Mouse (Mus musculus) gastrocnemius, adult 2 months (tissue): ENCODE measurements at regions not wholly inside any gene's neighbourhood (a gene's known extent, or its start where the extent isn't known, plus 50 kb on each side); places are given as distances from the start of the nearest gene placed in this dataset.

Experiments
- DNase-seq: peaks from one replicate; pipeline ENCODE4 v3.0.0; 2022
- H3K27ac ChIP-seq: fragments of 200-600 bp; 2 replicates; pipeline ENCODE4 v1.8.1; 2022; ENCODE audit warnings: mild to moderate bottlenecking
- H3K4me3 ChIP-seq: fragments of 200-600 bp; 2 replicates; pipeline ENCODE4 v1.8.1; 2022; ENCODE audit warnings: mild to moderate bottlenecking, moderate library complexity
- CTCF ChIP-seq: fragments of 200-600 bp; IDR thresholded peaks from 2 replicates; pipeline ENCODE4 v1.8.1; 2022; ENCODE audit warnings: antibody characterized with exemption, mild to moderate bottlenecking, moderate library complexity
- intact Hi-C: fragments of 180-260 bp; cut with DNase I; formaldehyde crosslinking; loops from one replicate; pipeline ENCODE4 v1.15.1; 2025

GRCm38 (mm10) chr6:100453401-100453800 is 166.1 kb upstream of the Rybp start:
- H3K27ac ChIP-seq, result no peak overlapping the region
- TF ChIP-seq CTCF, result no peak
- H3K4me3 ChIP-seq, result no peak overlapping the region
- no peak for DNase-seq
- intact Hi-C loops, result no loop called here

- intact Hi-C loops, result no loop called here
- no peak for TF ChIP-seq CTCF
- no peak for DNase-seq
- H3K27ac ChIP-seq, result no peak overlapping the region
- H3K4me3 ChIP-seq, result no peak overlapping the region
These were observed 165.1 kb upstream of the Rybp start for GRCm38 (mm10) chr6:100452097-100453002.

GRCm38 (mm10) chr6:100450108-100450507 is 162.8 kb upstream of the Rybp start:
- no peak for DNase-seq
- Histone ChIP-seq H3K27ac (no peak overlapping the region), H3K4me3 (no peak overlapping the region)
- no peak for TF ChIP-seq CTCF
- intact Hi-C loops, result no loop called here

- no peak for TF ChIP-seq CTCF
- no peak overlapping the region for H3K4me3 ChIP-seq
- no peak for DNase-seq
- intact Hi-C loops, result no loop called here
- H3K27ac ChIP-seq, result no peak overlapping the region
These were observed 161.8 kb upstream of the Rybp start for GRCm38 (mm10) chr6:100449087-100449486.

- no peak for DNase-seq
- intact Hi-C loops, result no loop called here
- Histone ChIP-seq H3K4me3 (no peak overlapping the region), H3K27ac (no peak overlapping the region)
- no peak for TF ChIP-seq CTCF
These were observed 159.9 kb upstream of the Rybp start for GRCm38 (mm10) chr6:100447211-100447610.

- intact Hi-C loops, result no loop called here
- TF ChIP-seq CTCF, result no peak
- Histone ChIP-seq H3K27ac (no peak overlapping the region), H3K4me3 (no peak overlapping the region)
- DNase-seq, result no peak
These were observed 159.5 kb upstream of the Rybp start for GRCm38 (mm10) chr6:100446804-100447203.

- no peak overlapping the region for H3K4me3 ChIP-seq
- H3K27ac ChIP-seq, result no peak overlapping the region
- DNase-seq, result no peak
- intact Hi-C loops, result no loop called here
- no peak for TF ChIP-seq CTCF
These were observed 151.9 kb upstream of the Rybp start for GRCm38 (mm10) chr6:100439071-100439737.

GRCm38 (mm10) chr6:100438511-100438991 is 151.3 kb upstream of the Rybp start:
- no peak for TF ChIP-seq CTCF
- no peak overlapping the region for H3K27ac ChIP-seq
- intact Hi-C loops, result no loop called here
- DNase-seq, result no peak
- H3K4me3 ChIP-seq, result no peak overlapping the region

- intact Hi-C loops, result no loop called here
- TF ChIP-seq CTCF, result no peak
- Histone ChIP-seq H3K27ac (no peak overlapping the region), H3K4me3 (no peak overlapping the region)
- no peak for DNase-seq
These were observed 150.7 kb upstream of the Rybp start for GRCm38 (mm10) chr6:100437980-100438379.

GRCm38 (mm10) chr6:100436507-100436906 is 149.2 kb upstream of the Rybp start:
- DNase-seq, result no peak
- TF ChIP-seq CTCF, result no peak
- intact Hi-C loops, result no loop called here

GRCm38 (mm10) chr6:100435222-100435621 is 147.9 kb upstream of the Rybp start:
- no peak for TF ChIP-seq CTCF
- Histone ChIP-seq H3K27ac (no peak overlapping the region), H3K4me3 (no peak overlapping the region)
- DNase-seq, result no peak
- intact Hi-C loops, result no loop called here

More at GRCm38 (mm10) chr6:100436507-100436906, 149.2 kb upstream of the Rybp start:
- no peak overlapping the region for H3K4me3 ChIP-seq
- no peak overlapping the region for H3K27ac ChIP-seq

- intact Hi-C loops, result no loop called here
- H3K4me3 ChIP-seq, result no peak overlapping the region
- no peak for DNase-seq
- H3K27ac ChIP-seq, result no peak overlapping the region
- TF ChIP-seq CTCF, result no peak
These were observed 146.2 kb upstream of the Rybp start for GRCm38 (mm10) chr6:100433534-100433867.
